Mouse (Mus musculus) neural tube, embryonic 11.5 days (tissue): ENCODE results near the gene Slc32a1. TPM values are rescaled to one million over a fixed set of nuclear protein-coding genes. Genes with fewer than 3 reads are reported as not detected.

Experiments used
- ATAC-seq: fragments of 200-750 bp; cut with Nextera tagmentation; 2 replicates; pipeline ENCODE4 v1.8.0; 2017; ENCODE audit warnings: moderate number of reproducible peaks, mild to moderate bottlenecking, moderate TSS enrichment, moderate library complexity; ENCODE audit not compliant: insufficient read depth, low FRiP score, low TSS enrichment
- DNase-seq: peaks from one replicate; pipeline ENCODE4 v3.0.0-alpha.2; 2015; ENCODE audit warnings: low spot score
- H3K27ac ChIP-seq: fragments of 300-500 bp; sonication (generic); 2 replicates; pipeline ENCODE4 v1.5.1; 2014; ENCODE audit warnings: low read depth, mild to moderate bottlenecking, low read length
- H3K27me3 ChIP-seq: fragments of 300-500 bp; sonication (generic); 2 replicates; pipeline ENCODE4 v1.6.1; 2014; ENCODE audit warnings: mild to moderate bottlenecking, low read length, mixed read lengths; ENCODE audit not compliant: control insufficient read depth, insufficient read depth
- H3K36me3 ChIP-seq: fragments of 300-500 bp; sonication (generic); 2 replicates; pipeline ENCODE4 v1.6.1; 2014; ENCODE audit warnings: mild to moderate bottlenecking, low read length, moderate library complexity, mixed read lengths; ENCODE audit not compliant: control insufficient read depth, insufficient read depth
- H3K4me1 ChIP-seq: fragments of 300-500 bp; sonication (generic); 2 replicates; pipeline ENCODE4 v1.6.1; 2014; ENCODE audit warnings: low read length, mixed read lengths; ENCODE audit not compliant: control insufficient read depth, insufficient read depth
- H3K4me2 ChIP-seq: fragments of 300-500 bp; sonication (generic); 2 replicates; pipeline ENCODE4 v1.6.1; 2014; ENCODE audit warnings: low read depth, mild to moderate bottlenecking, moderate library complexity
- H3K4me3 ChIP-seq: fragments of 300-500 bp; sonication (generic); 2 replicates; pipeline ENCODE4 v1.5.1; 2014; ENCODE audit warnings: low read depth, low read length
- H3K9ac ChIP-seq: fragments of 300-500 bp; sonication (generic); 2 replicates; pipeline ENCODE4 v1.6.1; 2014; ENCODE audit warnings: mild to moderate bottlenecking, low read length
- H3K9me3 ChIP-seq: fragments of 300-500 bp; sonication (generic); 2 replicates; pipeline ENCODE4 v1.6.1; 2016; ENCODE audit warnings: low read length; ENCODE audit not compliant: control insufficient read depth
- WGBS: fragments of 180-500 bp; shearing (Covaris S2); extraction: QIAGEN DNeasy Blood & Tissue Kit; methylation state at CpG from one replicate; pipeline ENCODE4 v1.1.7; 2014; 5-methylcytosine and 5-hydroxymethylcytosine counted together
- microRNA counts: library from miRNA; unstranded; fragments of <30 nt; microRNA quantifications from one replicate; lab custom pipeline; 2015
- microRNA-seq: library from miRNA; unstranded; fragments of <30 nt; microRNA quantifications from one replicate; pipeline ENCODE4, GENCODE M21; 2016
- polyA plus RNA-seq: library from polyadenylated mRNA; unstranded; fragments of >200 nt; fragmentation: Nextera tagmentation; extraction: Ambion mirVana; gene quantifications from 2 replicates; pipeline ENCODE4 v1.2.1, GENCODE M21; 2014

Gene Slc32a1
- polyA plus RNA-seq, 1 experiment from 2014 or later: 2.4 TPM

DNA sequence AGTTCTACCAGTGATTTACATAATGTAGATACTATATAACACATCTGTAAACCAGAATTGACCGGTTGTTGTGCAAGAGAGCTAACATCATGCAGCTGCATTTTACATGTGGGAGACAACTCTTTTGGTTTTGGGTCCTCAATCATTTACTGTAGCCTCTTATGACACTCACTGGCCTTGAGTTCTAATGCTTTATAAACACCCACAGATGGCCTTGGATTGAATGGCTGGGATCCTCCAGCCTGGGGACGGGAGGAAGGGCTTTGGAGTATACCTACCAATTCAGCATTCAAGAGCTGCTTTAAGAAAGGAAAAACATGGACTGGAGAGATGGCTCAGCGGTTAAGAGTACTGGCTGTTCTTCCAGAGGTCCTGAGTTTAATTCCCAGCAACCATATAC is 48.8 kb downstream of the Slc32a1 start:
- H3K4me2 ChIP-seq: no peak overlapping the region
- H3K4me1 ChIP-seq: no peaks in the 10 kb centered on the region
- DNase-seq: no peak
- no peak for ATAC-seq
- 79% methylated on average over 3 of the region's 3 CpGs for WGBS
- no peak overlapping the region for H3K9ac ChIP-seq
- no peak overlapping the region for H3K4me3 ChIP-seq
- no peaks in the 10 kb centered on the region for H3K9me3 ChIP-seq
- no peak overlapping the region for H3K27ac ChIP-seq
- no peaks in the 10 kb centered on the region for H3K36me3 ChIP-seq
- H3K27me3 ChIP-seq: no peaks in the 10 kb centered on the region

GRCm38 (mm10) chr2:158665098-158665497 is 54.5 kb downstream of the Slc32a1 start, which contains the start of gene Ppp1r16b:
Ppp1r16b (plus strand) TSS chr2:158665398.
- WGBS: 70% methylated on average over 4 of the region's 4 CpGs
- ATAC-seq: no peak
- Histone ChIP-seq H3K27me3 (peaks cover 18% of the 10 kb centered on the region), H3K36me3 (no peaks in the 10 kb centered on the region), H3K4me2 (no peak within 1 kb of the TSS), H3K4me1 (peaks cover 7% of the 10 kb centered on the region; the same call in 1 of the 2 replicates), H3K9ac (no peak within 1 kb of the TSS), H3K4me3 (no peak within 1 kb of the TSS), H3K9me3 (no peaks in the 10 kb centered on the region), H3K27ac (no peak within 1 kb of the TSS)
- no peak for DNase-seq

MicroRNA genes within 50 kb of the gene (microRNA counts, 519-probe panel; counts per million panel counts)
- microRNA mmu-miR-3474 (lab: Ali Mortazavi, UCI): 171 counts per million, percentile 57 among the panel's probes with 10 or more counts

Small RNA genes lying within 50 kb of the gene (microRNA-seq; reads per million reads assigned to microRNA genes)
- 1.3 reads per million for gene Mir3474

Other genes with a start within 250 kb of the Slc32a1 start
- gene Snhg11, start 235.1 kb upstream of the Slc32a1 start, polyA plus RNA-seq: 39.6 and 42.3 TPM in 2 replicates
- gene Ralgapb, start 200.9 kb upstream of the Slc32a1 start, polyA plus RNA-seq: 23.1 and 24.8 TPM in 2 replicates
- not detected in 2 replicates for gene Adig, start 108.2 kb upstream of the Slc32a1 start, polyA plus RNA-seq
- gene Arhgap40, start 98.0 kb upstream of the Slc32a1 start, polyA plus RNA-seq: not detected in 2 replicates
- 15.1 and 16.6 TPM in 2 replicates for gene Actr5, start 14.1 kb downstream of the Slc32a1 start, polyA plus RNA-seq
- 3.9 and 4.0 TPM in 2 replicates for gene Ppp1r16b, start 54.6 kb downstream of the Slc32a1 start, polyA plus RNA-seq
- 41.1 and 45.2 TPM in 2 replicates for gene Fam83d, start 157.3 kb downstream of the Slc32a1 start, polyA plus RNA-seq
- gene Dhx35, start 184.0 kb downstream of the Slc32a1 start, polyA plus RNA-seq: 16.5 and 17.9 TPM in 2 replicates